Mouse (Mus musculus) naive thymus-derived CD4-positive, alpha-beta T cell, adult 5 months (primary cell): ENCODE results near the gene Bcam. TPM values are rescaled to one million over a fixed set of nuclear protein-coding genes. Genes with fewer than 3 reads are reported as not detected.

Experiments used
- polyA plus RNA-seq: library from polyadenylated mRNA; unstranded; fragments of 100-300 nt; shearing (Covaris generic); gene quantifications from one replicate; pipeline ENCODE4 v1.2.1, GENCODE M21; 2017

Gene Bcam
- 0.42 TPM for polyA plus RNA-seq

GRCm38 (mm10) chr7:19770984-19771391 is at the start of gene Bcam:
Gene Bcam (minus strand): TSS chr7:19771016.

GRCm38 (mm10) chr7:19796697-19797588 is 26.1 kb upstream of the Bcam start, which contains the start of gene Cblc:
Gene Cblc (minus strand): TSS chr7:19796809.

GRCm38 (mm10) chr7:19750217-19751069 is 20.4 kb downstream of the Bcam start, which contains the start of gene Nectin2:
Gene Nectin2 (minus strand): TSS chr7:19750483.

GRCm38 (mm10) chr7:19715239-19716054 is 55.4 kb downstream of the Bcam start, which contains the start of gene Tomm40:
Gene Tomm40 (minus strand): TSS chr7:19715438.

Other genes starting within 250 kb of the Bcam start
- gene Ppp1r37, start 207.9 kb downstream of the Bcam start, polyA plus RNA-seq = 26.1 TPM
- gene Zfp296, start 193.7 kb downstream of the Bcam start, polyA plus RNA-seq = not detected
- 80.0 TPM for gene Gemin7, start 193.4 kb downstream of the Bcam start, polyA plus RNA-seq
- gene Clasrp, start 166.5 kb downstream of the Bcam start, polyA plus RNA-seq = 71.6 TPM
- 102 TPM for gene Relb, start 141.6 kb downstream of the Bcam start, polyA plus RNA-seq
- 129 TPM for gene Clptm1, start 106.0 kb downstream of the Bcam start, polyA plus RNA-seq
- not detected for gene Apoc2, start 93.1 kb downstream of the Bcam start, polyA plus RNA-seq
- gene Gm44805, start 89.6 kb downstream of the Bcam start, polyA plus RNA-seq = not detected
- not detected for gene Apoc4, start 89.5 kb downstream of the Bcam start, polyA plus RNA-seq
- gene Apoc1, start 78.4 kb downstream of the Bcam start, polyA plus RNA-seq = not detected
- 6.1 TPM for gene Apoe, start 71.8 kb downstream of the Bcam start, polyA plus RNA-seq
- gene Tomm40, start 55.6 kb downstream of the Bcam start, polyA plus RNA-seq = 78.5 TPM
- not detected for gene Nectin2, start 20.5 kb downstream of the Bcam start, polyA plus RNA-seq
- gene Cblc, start 25.8 kb upstream of the Bcam start, polyA plus RNA-seq = not detected
- 67.2 TPM for gene Bcl3, start 51.8 kb upstream of the Bcam start, polyA plus RNA-seq
- not detected for gene Gm19345, start 81.0 kb upstream of the Bcam start, polyA plus RNA-seq
- gene Ceacam16, start 90.3 kb upstream of the Bcam start, polyA plus RNA-seq = 0.31 TPM
- not detected for gene Ceacam19, start 116.9 kb upstream of the Bcam start, polyA plus RNA-seq
- 77.9 TPM for gene Pvr, start 150.1 kb upstream of the Bcam start, polyA plus RNA-seq
- 29.4 TPM for gene Igsf23, start 179.7 kb upstream of the Bcam start, polyA plus RNA-seq
- not detected for gene Ceacam20, start 194.4 kb upstream of the Bcam start, polyA plus RNA-seq
- not detected for gene Nlrp9b, start 220.4 kb upstream of the Bcam start, polyA plus RNA-seq